Mouse (Mus musculus): ENCODE results near the gene Vgll3.

The Vgll3 gene

GRCm38 (mm10) chr16:65814918-65815881, at the start of gene Vgll3:
TSS of gene Vgll3 (plus strand) at chr16:65815257.
- DNase-seq: no peak

GRCm38 (mm10) chr16:65765976-65766375, 49.1 kb upstream of the Vgll3 start:
- no peak for DNase-seq

GRCm38 (mm10) chr16:65785959-65786358, 29.1 kb upstream of the Vgll3 start:
- DNase-seq: no peak

GRCm38 (mm10) chr16:65816059-65816458, 1.0 kb downstream of the Vgll3 start:
- no peak for DNase-seq

- DNase-seq: no peak
These were observed 3.7 kb downstream of the Vgll3 start for GRCm38 (mm10) chr16:65818779-65819178.

GRCm38 (mm10) chr16:65820803-65821202, 5.7 kb downstream of the Vgll3 start:
- DNase-seq: no peak

- DNase-seq: no peak
These were observed 8.7 kb downstream of the Vgll3 start for GRCm38 (mm10) chr16:65823721-65824120.

- no peak for DNase-seq
These were observed 13.1 kb downstream of the Vgll3 start for GRCm38 (mm10) chr16:65828141-65828565.

GRCm38 (mm10) chr16:65829096-65829495, 14.0 kb downstream of the Vgll3 start:
- DNase-seq: no peak

GRCm38 (mm10) chr16:65834721-65835120, 19.7 kb downstream of the Vgll3 start:
- no peak for DNase-seq

- DNase-seq: no peak
These were observed 35.1 kb downstream of the Vgll3 start for GRCm38 (mm10) chr16:65850126-65850525.

GRCm38 (mm10) chr16:65864471-65864870, 49.4 kb downstream of the Vgll3 start:
- no peak for DNase-seq

GRCm38 (mm10) chr16:65867927-65868326, 52.9 kb downstream of the Vgll3 start:
- DNase-seq: no peak

GRCm38 (mm10) chr16:65868933-65869332, 53.9 kb downstream of the Vgll3 start:
- DNase-seq: no peak

GRCm38 (mm10) chr16:65888940-65889339, 73.9 kb downstream of the Vgll3 start:
- no peak for DNase-seq

Data from thymus, postnatal 36 days (tissue).